Mouse (Mus musculus) olfactory bulb, adult 2 months (tissue): ENCODE measurements around the gene Cyb561d2.

Source experiments
- CTCF ChIP-seq: fragments of 200-500 bp; IDR thresholded peaks from 2 replicates; pipeline ENCODE4 v1.5.1; 2012; ENCODE audit warnings: low read depth, mild to moderate bottlenecking, low read length, moderate library complexity; ENCODE audit not compliant: insufficient read depth
- POLR2A ChIP-seq: fragments of 200-500 bp; IDR thresholded peaks from 2 replicates; pipeline ENCODE4 v1.6.1; 2012; ENCODE audit warnings: mild to moderate bottlenecking, low read depth, low read length, moderate library complexity; ENCODE audit not compliant: insufficient read depth

- TF ChIP-seq CTCF: no peak
- no peak for TF ChIP-seq POLR2A
Observed at GRCm38 (mm10) chr9:107590773-107591060, 48.7 kb upstream of the Cyb561d2 start.
